Mouse (Mus musculus) cerebellum, adult 9-11 months (tissue): ENCODE data around the gene Ormdl2.
"Not testable (repeated sequence)": the region's sequence is repeated elsewhere in the genome, so short reads cannot be mapped to it uniquely, and the experiment has no call there.

Experiments used
- DNase-seq: peaks from one replicate; pipeline ENCODE4 v3.0.0; 2022

Gene Ormdl2

DNA sequence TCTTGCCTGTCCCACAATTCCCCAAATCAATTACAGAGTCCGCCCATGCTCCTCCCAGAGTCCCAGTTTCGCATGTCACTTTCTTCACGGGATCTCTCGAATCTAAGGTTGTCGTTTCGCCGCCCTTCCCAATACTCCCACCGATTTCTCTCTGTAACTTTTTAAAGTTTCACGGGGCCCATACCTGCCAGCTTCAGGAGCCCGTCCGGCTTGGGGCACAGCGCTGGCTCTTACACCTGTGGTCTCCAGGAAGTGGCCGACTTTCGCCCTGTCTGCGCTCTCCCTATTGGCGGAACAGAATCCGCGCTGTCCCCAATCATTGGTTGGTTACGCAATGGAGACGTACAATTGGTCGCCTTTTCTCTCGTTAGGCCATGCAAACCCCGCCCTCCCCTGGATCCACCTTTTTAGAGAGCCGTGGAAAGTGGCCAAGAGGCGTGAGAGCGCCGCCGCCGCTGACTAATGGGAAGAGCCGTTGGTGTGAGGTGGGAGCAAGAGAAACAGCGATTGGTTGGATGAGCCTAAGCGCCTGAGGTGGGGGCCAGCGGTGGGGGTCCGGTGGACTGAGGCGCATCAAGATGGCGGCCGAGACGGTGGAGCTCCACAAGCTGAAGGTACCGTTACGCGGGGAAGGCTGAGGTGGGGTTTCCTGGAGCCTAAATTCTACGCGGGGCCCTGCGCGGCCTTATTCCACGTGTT lies at the start of gene Ormdl2:
Gene Ormdl2 (minus strand): TSS at position 288 of the 699 bp plus-strand sequence.
- DNase-seq = peak; percentile 99

DNA sequence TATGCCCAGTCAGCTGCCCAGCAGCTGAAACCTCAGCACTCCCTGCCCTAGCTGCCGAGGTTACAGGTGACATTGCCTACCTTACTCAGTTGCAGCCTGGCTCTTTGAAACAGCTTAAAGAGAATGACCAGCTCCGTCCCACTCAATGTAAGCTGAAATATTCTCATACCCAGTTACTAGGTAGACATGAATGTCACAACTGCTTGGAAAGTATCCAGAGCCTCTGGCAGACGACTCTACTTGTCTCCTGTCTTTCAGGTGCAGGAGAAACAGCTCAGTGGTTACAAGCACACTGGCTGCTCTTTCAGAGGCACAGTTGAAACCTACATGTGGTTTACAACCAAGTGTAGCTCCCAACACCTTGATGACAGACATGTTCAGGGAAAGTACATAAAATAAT lies 48.9 kb upstream of the Ormdl2 start:
- no peak for DNase-seq

DNA sequence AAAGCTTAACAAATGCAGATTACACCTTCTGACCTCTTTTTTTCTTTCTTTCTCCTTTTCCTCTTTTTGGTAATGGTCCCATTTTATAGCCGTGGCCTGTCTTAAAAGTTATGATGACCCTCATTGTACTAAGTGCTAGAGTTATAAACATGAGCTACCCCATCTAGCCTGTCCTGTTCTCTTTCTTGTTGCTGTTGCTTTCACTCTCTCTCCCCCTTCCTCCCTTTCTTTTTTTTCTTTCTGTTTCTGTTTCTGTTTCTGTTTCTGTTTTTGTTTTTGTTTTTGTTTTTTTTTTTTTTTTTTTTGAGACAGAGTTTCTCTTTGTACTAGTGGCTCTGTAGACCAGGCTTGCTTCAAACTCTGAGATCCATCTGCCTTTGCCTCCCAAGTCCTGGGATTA lies 45.1 kb upstream of the Ormdl2 start:
- DNase-seq = no peak

DNA sequence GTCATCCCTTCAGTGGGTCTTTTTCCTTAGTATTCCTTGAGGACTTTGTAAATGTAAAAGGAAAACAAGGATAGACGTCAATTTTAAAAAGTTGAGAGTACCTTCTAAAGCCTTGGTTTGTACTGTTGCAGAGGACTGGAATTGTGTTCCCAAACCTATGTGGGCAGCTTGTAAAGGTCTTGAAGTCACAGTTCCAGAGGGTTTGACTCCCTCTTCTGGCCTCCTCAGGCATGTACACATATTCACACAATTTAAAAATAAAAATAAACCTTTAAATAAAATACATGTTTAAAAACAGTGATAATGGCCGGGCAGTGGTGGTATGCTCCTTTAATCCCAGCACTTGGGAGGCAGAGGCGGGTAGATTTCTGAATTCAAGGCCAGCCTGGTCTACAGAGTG lies 44.6 kb upstream of the Ormdl2 start:
- no peak for DNase-seq

DNA sequence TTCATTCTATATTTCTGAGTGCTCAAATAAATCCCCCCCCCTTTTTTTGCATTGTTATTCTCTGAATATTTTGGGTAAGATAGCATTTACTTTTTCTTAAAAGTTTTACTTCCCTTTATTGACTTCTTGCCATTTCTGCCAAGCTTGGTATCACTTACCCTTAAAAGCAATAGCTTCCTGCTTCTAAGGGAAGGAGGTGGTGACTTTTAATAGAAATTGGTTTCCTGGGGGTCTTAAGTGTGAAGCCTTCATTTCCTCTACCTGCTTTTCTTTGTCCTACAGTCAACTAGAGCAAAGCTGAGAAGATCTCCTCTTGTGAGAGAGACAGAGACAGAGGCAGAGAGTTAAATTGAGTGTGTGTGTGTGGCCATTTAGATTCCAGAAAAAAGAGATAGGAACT lies 39.7 kb upstream of the Ormdl2 start:
- no peak for DNase-seq

DNA sequence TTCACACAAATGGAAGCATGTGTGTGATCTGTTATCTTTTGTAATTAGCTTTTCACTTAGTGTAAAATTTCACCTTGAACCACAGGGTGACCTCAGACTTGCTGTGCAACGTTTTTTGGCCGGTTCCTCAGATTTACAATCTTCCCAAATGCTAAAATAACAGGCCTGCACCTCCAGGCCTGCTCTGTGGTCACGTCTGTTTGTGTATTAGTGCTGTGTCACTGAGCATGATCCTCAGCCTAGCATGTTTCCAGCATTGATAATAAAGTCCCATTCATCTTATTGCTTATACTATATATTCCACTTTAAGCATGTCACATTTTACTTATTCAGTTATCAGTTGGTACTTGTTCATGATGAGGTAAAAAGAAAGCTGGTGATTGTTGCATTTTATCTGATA lies 28.9 kb upstream of the Ormdl2 start:
- no peak for DNase-seq

DNA sequence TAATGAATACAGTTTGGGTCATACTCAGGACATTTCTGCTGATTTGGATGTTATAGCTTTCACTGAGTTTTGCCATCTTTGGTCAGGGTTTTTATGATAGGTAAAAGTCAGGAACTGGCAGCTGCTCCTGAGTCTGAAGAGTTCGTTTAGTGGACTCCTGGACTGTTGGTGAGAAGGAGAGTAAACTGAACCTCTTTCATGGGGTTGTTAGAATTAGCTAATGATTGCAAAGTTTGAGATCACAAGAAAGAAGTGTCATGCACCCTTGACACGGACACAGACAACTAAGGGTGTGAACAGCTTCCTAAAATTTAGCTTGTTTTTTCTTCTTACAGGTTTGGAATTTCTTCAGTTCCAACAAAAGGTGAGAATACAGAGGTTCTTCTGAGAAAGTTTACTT lies 27.0 kb upstream of the Ormdl2 start:
- no peak for DNase-seq

DNA sequence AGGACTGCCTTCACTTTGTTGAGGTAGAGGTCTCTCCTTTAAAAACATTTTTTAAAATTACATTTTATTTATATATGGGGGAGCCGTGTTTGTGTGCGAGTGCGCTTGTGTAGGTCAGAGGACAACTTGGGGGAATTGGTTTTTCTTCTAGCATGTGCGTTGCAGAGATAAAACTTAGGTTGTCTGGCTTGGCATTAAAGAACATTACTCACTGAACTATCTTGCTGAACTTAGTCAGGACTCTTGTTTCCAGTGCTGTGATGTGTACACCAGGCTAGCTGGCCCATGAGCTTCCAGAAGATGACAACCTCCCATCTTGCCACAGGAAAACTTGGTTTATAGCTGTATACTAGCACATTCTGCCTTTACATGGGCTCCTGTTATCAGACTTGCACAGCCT lies 25.2 kb upstream of the Ormdl2 start:
- no peak for DNase-seq

DNA sequence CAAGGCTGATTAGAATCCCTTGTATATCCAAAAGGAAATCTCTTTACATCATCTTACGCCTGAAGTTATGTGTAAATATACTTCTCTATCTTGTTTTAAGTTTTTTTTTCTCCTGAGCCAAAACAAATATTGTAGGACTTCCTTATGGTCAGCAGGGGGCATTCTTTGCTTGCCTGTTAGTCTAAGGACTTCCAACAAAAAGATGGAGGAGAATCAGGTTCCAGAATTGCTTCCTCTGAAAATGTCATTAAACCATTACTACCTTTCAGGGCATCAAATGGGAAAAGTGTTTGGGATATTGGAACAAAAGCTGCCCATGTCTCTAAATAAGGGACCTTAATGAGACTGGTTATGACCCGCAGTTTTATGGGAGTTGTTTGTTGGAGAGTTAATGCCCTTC lies 24.1 kb upstream of the Ormdl2 start:
- DNase-seq = no peak

DNA sequence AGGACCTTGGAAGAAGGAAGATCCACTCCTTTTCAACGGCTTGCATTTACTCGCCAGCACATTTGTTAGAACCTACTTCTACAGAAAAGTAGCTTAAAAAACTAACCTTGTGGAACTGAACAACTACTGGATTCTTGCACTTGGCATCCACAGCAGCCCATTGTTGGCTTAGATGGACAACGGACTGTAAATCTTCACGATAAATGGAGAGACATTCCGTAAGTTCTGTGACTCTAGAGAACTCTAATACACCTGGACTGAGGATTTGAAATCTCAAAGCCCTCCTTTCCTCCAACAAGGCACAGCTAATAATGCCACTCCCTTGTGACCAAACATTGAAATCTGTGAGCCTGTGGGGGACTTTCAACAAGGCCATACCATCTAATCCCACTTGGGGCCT lies 21.8 kb upstream of the Ormdl2 start:
- DNase-seq = no peak

DNA sequence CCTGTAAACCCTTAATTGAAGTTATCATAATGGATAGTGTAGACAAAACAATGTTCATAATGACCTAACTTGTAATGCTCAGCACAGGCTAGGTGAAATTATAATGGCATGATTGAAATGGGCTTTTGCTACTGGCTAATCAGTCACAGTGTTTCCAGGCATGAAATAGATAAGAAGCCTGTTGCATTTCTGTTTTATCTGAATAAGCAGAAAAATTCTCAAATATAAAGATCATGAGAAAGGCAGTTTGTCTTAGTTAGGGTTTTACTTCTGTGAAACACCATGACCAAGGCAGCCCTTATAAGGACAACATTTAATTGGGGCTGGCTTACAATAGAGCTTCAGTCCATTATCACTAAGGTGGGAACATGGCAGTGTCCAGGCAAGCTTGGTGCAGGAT lies 19.2 kb upstream of the Ormdl2 start:
- no peak for DNase-seq

DNA sequence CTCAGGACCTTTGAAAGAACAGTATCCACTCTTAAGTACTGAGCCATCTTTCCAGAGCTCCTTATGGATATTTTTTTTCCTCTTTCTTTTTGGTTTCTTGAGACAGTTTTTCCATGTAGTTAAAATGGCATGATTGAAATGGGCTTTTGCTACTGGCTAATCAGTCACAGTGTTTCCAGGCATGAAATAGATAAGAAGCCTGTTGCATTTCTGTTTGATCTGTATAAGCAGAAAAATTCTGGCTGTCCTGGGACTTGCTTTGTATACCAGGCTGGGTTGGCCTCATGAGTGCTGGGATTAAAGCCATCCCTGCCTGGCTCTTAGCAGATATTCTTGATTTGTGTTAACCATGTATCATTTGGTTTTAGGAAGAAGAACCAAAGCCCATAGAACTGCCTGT lies 18.0 kb upstream of the Ormdl2 start:
- no peak for DNase-seq

DNA sequence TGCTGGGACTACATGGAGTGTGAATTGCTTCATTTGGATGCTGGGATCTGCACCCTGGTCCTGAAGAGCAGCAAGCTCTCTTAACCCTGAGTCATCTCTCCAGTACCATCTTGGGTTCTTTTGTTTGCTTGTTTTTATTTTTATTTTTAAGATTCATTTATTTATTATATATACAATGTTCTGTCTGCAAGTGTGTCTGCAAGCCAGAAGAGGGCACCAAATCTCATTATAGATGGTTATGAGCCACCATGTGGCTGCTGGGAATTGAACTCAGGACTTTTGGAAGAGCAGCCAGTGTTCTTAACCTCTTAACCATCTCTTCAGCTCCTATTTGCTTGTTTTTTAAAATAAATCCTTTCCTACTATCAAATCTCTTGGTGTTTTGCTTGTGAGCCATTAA lies 16.0 kb upstream of the Ormdl2 start:
- DNase-seq = no peak

DNA sequence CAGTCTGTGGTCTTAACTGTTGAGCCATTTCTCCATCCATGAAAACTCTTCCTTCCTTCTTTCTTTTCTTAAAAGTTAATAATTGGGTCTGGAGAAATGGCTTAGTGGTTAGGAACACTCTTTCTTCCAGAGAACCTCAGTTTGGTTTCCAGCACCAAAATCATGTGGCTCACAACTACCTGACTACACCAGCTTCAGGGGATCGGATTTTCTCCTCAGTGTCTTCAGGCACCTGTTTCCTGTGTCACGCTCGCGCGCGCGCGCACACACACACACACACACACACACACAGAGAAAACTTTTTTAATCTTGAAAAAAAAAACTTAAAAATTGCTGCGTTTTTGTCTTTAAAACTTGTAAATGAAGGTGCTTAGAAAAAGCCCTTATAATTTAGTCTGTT lies 2.4 kb upstream of the Ormdl2 start:
- DNase-seq = no peak

DNA sequence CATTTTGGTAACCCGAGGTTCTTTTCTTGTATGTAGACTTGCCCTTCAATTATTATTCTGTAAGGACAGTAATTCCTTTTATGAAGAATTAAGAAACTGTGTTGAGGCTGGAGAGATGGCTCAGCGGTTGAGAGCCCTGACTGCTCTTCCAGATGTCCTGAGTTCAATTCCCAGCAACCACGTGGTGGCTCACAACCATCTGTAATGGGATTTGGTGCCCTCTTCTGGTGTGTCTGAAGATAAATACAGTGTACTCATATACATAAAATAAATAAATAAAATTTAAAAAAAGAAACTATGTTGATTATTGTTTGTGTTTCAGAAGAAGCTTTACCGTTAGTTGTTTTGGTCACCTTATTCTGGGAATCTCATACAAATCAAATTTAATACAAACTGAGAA lies 1.6 kb upstream of the Ormdl2 start:
- not testable (repeated sequence) for DNase-seq

DNA sequence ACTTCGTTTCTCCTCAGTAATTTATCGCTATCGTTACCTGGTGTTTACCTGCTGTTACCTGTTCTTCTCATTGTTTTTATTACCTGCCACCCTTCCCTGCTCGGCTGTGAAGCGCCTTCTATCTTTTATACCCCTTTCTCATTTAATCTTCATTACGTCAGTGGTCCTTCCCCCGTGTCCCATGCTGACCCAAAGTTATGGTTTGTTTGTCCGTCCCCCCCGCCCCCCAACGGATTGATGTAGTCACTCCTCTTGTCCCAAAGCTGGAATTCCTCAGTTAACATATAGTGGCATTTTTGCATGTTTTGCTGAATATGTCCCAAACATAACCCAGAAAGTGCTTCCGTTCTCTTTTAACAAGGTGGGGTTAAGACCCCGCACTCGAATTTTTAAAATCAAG lies 690 bp upstream of the Ormdl2 start:
- no peak for DNase-seq

DNA sequence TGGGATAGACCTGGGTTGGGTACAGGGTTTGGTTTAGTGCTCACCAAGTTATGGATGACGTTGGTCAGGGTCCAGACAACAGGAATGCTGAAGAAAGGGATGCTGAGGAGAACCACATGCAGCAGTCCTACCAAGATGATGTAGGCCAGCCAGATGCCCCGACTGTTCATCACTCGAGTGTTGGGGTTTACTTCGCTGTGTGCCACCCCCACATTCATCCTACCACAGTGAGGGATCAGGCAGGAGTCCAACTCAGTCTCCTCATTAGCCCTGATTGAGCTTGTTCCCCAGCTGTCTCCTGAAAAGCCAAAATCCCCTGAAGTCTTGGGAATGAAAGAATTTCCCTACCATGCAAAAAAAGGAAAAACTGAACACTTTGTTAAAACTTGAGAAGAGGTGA lies 1.2 kb downstream of the Ormdl2 start:
- peak; percentile 33 for DNase-seq

DNA sequence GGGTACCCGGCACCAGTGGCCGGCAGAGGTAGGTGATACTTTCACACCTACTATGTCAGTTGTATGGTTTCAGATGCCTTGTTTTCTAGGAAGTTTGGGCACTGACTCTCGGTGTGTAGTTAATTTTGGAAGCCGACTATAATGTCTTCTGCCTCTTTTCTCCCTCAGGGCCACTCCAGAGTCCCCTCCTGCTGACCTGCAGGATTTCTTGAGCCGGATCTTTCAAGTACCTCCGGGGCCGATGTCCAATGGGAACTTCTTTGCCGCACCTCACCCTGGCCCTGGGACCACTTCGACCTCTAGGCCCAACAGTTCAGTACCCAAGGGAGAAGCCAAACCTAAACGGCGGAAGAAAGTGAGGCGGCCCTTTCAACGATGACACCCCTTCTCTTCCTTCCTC lies 4.4 kb downstream of the Ormdl2 start, which contains the start of gene Sarnp:
Gene Sarnp (plus strand): TSS at position 301 of the 400 bp plus-strand sequence.
- DNase-seq = no peak

DNA sequence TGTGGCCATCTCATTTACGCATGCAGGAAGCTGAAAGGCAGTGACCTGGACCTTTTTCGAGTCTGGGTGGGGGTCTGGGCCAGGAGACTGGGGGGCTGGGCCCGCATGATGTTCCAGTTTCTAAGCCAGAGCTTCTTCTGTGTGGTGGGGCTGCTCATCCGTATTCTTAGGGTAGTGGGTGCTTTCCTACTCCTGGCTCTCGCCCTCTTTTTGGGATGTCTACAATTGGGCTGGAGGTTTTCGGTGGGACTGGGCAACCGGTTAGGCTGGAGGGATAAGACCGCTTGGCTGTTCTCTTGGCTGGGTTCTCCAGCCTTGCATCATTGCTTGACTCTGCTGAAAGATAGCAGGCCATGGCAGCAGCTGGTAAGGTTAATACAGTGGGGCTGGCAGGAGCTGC lies 14.4 kb downstream of the Ormdl2 start:
- DNase-seq = peak; percentile 33

DNA sequence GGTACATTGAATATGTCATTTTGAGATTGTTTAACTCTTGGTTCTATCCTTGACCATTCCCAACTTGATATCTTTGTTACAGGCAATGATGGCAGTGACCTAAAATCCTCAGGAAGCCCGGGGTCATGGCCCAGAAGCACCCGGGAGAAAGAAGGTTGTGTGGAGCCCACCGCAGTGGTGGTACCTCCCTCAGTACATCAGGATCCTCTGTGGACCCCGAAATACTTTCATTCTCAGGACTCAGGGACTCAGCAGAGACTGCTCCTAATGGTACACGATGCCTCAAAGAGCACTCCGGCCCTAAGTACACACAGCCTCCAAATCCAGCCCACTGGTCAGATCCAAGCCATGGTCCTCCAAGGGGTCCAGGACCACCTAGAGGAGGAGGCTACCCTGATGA lies 15.4 kb downstream of the Ormdl2 start:
- no peak for DNase-seq

DNA sequence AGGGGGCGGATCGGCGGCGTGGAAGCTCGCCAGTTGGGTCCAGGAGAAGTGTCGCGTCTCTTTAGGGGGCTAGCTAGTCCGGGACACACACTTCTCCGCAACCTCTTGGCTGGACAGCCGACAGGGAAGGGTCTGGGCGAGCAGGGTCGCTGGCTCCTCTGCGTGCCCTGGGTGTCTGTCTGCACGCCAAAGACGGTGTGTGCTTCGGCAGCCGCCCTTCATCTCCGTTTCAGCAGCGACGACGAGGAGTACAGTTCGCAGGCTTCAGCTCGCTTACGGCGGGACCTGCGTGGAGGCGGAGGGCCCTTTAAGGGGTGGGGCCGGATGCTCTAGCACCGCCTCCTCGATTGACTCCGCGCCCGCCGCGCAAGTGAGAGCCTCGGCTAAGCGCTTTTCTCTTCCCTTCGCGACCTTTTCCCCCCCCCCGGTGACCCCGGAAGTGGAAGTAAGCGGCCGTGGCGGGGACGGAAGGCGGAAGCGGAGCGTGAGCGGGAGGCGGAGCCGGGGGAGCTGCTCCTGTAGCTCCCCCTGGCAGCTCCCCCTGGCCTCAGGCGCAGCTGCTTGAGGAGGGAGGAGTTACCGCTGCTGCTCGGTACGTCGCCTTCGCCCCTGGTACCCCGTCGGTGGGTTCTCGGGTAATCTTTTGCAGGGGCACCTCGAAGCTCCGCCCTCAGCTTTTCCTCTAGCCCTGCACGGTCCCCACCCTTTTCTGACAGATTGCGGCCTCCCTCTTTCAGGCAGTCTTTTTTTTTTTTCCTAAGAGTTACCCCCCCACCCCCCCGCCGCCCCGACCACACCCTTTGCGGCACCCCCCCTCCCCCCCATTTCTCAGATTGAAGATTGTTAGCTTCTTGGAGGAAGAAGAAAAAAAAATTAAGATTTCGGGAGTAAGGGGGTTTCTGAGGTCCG lies 16.1 kb downstream of the Ormdl2 start:
- DNase-seq = peak; percentile 97

DNA sequence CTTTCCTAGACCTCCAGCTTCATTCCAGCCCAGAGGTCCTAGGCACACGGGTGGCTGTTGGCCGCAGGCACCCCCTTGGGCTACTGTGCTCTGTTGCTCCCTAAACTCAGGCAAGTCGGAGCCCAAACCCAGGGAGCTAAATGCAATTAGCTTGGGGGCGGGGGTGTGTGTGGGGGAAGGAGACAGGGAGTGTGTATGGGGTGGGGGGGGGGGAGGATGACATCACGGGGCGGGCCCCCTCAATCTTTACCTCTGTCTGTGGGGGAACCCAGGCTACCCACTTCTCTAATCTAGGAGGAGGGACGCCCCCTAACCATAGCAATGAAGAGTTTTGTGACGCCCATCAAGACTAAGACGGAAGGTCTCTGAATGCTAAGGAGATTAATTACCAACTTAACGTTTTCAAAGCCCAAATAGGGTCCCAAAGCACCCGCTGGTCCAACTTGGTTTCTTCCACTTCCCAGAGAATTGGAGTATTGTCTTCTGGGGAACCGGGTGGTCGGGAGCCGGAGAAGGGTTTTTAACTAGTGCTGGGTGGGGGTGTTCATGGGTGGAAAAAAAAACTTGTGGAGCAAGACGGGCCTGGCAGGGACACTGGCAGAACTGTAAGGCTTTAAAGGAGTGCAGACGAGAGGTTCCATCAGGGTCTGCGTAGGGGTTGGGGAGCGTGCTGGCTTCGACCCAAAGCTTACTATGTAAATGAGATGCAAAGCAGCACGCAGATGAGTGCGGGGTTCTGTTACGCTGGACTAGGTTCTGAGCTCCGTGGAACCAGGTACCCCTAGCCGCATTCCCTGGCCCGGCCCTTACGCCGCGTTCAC lies 17.0 kb downstream of the Ormdl2 start, which contains the start of gene Tmem198b:
Gene Tmem198b (minus strand): TSS at position 100 of the 821 bp plus-strand sequence.
- peak; percentile 76 for DNase-seq

DNA sequence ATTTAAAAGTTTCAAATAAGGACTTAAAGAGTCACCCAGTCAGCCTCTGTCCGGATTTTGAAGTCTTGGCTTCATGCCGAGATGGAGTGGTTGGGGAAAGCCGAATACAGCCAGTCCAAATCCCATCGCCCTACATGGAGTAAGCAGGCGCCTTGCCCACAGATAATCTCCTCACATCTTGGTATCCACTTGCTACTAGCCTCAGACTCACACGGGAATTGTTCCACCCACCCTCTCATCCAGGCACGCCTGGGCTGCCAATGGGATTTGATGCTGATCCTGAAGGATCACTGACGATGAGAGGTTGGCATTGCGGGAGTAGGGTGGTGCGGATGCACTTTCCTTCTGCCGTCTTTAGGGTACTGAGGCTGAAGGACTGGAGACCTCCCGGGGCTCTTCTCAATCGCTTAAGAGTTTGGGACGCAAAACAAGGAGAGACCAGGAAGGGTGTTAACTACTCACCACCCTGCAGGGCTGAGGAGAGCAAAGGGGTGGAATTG lies 17.6 kb downstream of the Ormdl2 start, which contains the start of gene Dnajc14:
Gene Dnajc14 (plus strand): TSS at position 292 of the 500 bp plus-strand sequence.
- DNase-seq = peak; percentile 81
